Mouse (Mus musculus): ENCODE measurements around the gene Fam180a.

Gene Fam180a

GRCm38 (mm10) chr6:35308037-35308436 is 17.9 kb downstream of the Fam180a start, which contains the start of gene Slc13a4:
TSS of gene Slc13a4 (minus strand) at chr6:35308131.
- DNase-seq = no peak

- no peak for DNase-seq
These were observed 18.8 kb downstream of the Fam180a start for GRCm38 (mm10) chr6:35307136-35307535.

GRCm38 (mm10) chr6:35303355-35303900 is 22.5 kb downstream of the Fam180a start:
- no peak for DNase-seq

- no peak for DNase-seq
These were observed 23.4 kb downstream of the Fam180a start for GRCm38 (mm10) chr6:35302581-35302980.

- no peak for DNase-seq
These were observed 27.6 kb downstream of the Fam180a start for GRCm38 (mm10) chr6:35298323-35298722.

- DNase-seq = no peak
These were observed 28.3 kb downstream of the Fam180a start for GRCm38 (mm10) chr6:35297516-35298227.

GRCm38 (mm10) chr6:35297001-35297400 is 28.9 kb downstream of the Fam180a start:
- peak; percentile 53 for DNase-seq

- DNase-seq = no peak
These were observed 31.0 kb downstream of the Fam180a start for GRCm38 (mm10) chr6:35294964-35295363.

GRCm38 (mm10) chr6:35289676-35290075 is 36.3 kb downstream of the Fam180a start:
- no peak for DNase-seq

GRCm38 (mm10) chr6:35288920-35289319 is 37.0 kb downstream of the Fam180a start:
- no peak for DNase-seq

GRCm38 (mm10) chr6:35288114-35288761 is 37.7 kb downstream of the Fam180a start:
- peak; percentile 67 for DNase-seq

GRCm38 (mm10) chr6:35279306-35279705 is 46.6 kb downstream of the Fam180a start:
- no peak for DNase-seq

- DNase-seq = no peak
These were observed 47.9 kb downstream of the Fam180a start for GRCm38 (mm10) chr6:35277903-35278587.

GRCm38 (mm10) chr6:35273391-35274082 is 52.4 kb downstream of the Fam180a start:
- peak; percentile 34 for DNase-seq

- no peak for DNase-seq
These were observed 53.8 kb downstream of the Fam180a start for GRCm38 (mm10) chr6:35271868-35272765.

GRCm38 (mm10) chr6:35271094-35271855 is 54.7 kb downstream of the Fam180a start:
- peak; percentile 43 for DNase-seq

- DNase-seq = no peak
These were observed 56.3 kb downstream of the Fam180a start for GRCm38 (mm10) chr6:35269643-35270042.

- no peak for DNase-seq
These were observed 57.2 kb downstream of the Fam180a start for GRCm38 (mm10) chr6:35268711-35269110.

- no peak for DNase-seq
These were observed 60.2 kb downstream of the Fam180a start for GRCm38 (mm10) chr6:35265580-35266278.
